Mouse (Mus musculus) forebrain, embryonic 14.5 days (tissue): ENCODE measurements at regions not wholly inside any gene's neighbourhood (a gene's known extent, or its start where the extent isn't known, plus 50 kb on each side); places are given as distances from the start of the nearest gene placed in this dataset.

Source experiments
- ATAC-seq: fragments of 200-750 bp; cut with Nextera tagmentation; 2 replicates; pipeline ENCODE4 v1.8.0; 2017; ENCODE audit warnings: mild to moderate bottlenecking, moderate library complexity
- DNase-seq: peaks from one replicate; pipeline ENCODE4 v3.0.0-alpha.2; 2015; ENCODE audit warnings: low spot score
- H3K27ac ChIP-seq: fragments of 300-500 bp; sonication (generic); 2 replicates; pipeline ENCODE4 v1.5.1; 2014; ENCODE audit warnings: low read depth, mild to moderate bottlenecking, control low read depth, low read length, moderate library complexity
- H3K27me3 ChIP-seq: fragments of 300-500 bp; sonication (generic); replicated peaks from 2 replicates; pipeline ENCODE4 v1.6.1; 2014; ENCODE audit warnings: low read length, control low read depth, mixed read lengths; ENCODE audit not compliant: control insufficient read depth, insufficient read depth
- H3K36me3 ChIP-seq: fragments of 300-500 bp; sonication (generic); 2 replicates; pipeline ENCODE4 v1.6.1; 2014; ENCODE audit warnings: low read length, control low read depth; ENCODE audit not compliant: control insufficient read depth, insufficient read depth
- H3K4me1 ChIP-seq: fragments of 300-500 bp; sonication (generic); 2 replicates; pipeline ENCODE4 v1.6.1; 2014; ENCODE audit warnings: antibody characterized with exemption, low read length, control low read depth; ENCODE audit not compliant: control insufficient read depth, insufficient read depth
- H3K4me2 ChIP-seq: fragments of 300-500 bp; sonication (generic); 2 replicates; pipeline ENCODE4 v1.6.1; 2014; ENCODE audit warnings: mild to moderate bottlenecking, control low read depth, low read length
- H3K4me3 ChIP-seq: fragments of 300-500 bp; sonication (generic); 2 replicates; pipeline ENCODE4 v1.5.1; 2014; ENCODE audit warnings: low read depth, low read length, control low read depth
- H3K9ac ChIP-seq: fragments of 300-500 bp; sonication (generic); 2 replicates; pipeline ENCODE4 v1.6.1; 2014; ENCODE audit warnings: mild to moderate bottlenecking, low read length, control low read depth, moderate library complexity
- H3K9me3 ChIP-seq: fragments of 300-500 bp; sonication (generic); replicated peaks from 2 replicates; pipeline ENCODE4 v1.6.1; 2016; ENCODE audit warnings: low read length, control low read depth, mixed read lengths; ENCODE audit not compliant: control insufficient read depth
- WGBS: fragments of 180-500 bp; shearing (Covaris S2); extraction: QIAGEN DNeasy Blood & Tissue Kit; methylation state at CpG from one replicate; pipeline ENCODE4 v1.1.7; 2014; 5-methylcytosine and 5-hydroxymethylcytosine counted together

GRCm38 (mm10) chr17:79964850-79965249, 68.9 kb upstream of the Atl2 start:
- WGBS = 82% methylated on average over 8 of the region's 8 CpGs
- Histone ChIP-seq H3K4me1 (no peaks in the 10 kb centered on the region), H3K9ac (no peak overlapping the region), H3K27ac (no peak overlapping the region), H3K9me3 (no peaks in the 10 kb centered on the region), H3K4me2 (no peak overlapping the region), H3K27me3 (no peaks in the 10 kb centered on the region), H3K4me3 (no peak overlapping the region), H3K36me3 (no peaks in the 10 kb centered on the region)
- ATAC-seq = no peak
- no peak for DNase-seq

DNA sequence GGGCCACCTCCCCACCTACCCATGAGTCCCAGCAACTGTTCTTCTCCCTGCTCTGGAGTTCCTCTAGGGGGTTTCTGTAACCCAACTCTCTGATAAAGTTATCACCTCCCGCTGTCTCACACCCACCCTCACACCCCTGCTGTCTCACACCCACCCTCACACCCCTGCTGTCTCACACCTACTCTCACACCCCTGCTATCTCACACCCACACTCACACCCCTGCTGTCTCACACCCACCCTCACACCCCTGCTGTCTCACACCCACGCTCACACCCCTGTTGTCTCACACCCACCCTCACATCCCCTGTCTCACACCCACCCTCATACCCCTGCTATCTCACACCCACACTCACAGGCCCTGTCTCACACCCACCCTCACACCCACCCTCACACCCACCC, 67.4 kb upstream of the Atl2 start:
- H3K4me1 ChIP-seq = no peaks in the 10 kb centered on the region
- no peaks in the 10 kb centered on the region for H3K9me3 ChIP-seq
- DNase-seq (no peak), ATAC-seq (no peak)
- H3K27ac ChIP-seq = no peak overlapping the region
- H3K4me3 ChIP-seq = no peak overlapping the region
- H3K36me3 ChIP-seq = no peaks in the 10 kb centered on the region
- 97% methylated on average over 2 of the region's 2 CpGs for WGBS
- no peak overlapping the region for H3K9ac ChIP-seq
- H3K27me3 ChIP-seq = no peaks in the 10 kb centered on the region
- no peak overlapping the region for H3K4me2 ChIP-seq

DNA sequence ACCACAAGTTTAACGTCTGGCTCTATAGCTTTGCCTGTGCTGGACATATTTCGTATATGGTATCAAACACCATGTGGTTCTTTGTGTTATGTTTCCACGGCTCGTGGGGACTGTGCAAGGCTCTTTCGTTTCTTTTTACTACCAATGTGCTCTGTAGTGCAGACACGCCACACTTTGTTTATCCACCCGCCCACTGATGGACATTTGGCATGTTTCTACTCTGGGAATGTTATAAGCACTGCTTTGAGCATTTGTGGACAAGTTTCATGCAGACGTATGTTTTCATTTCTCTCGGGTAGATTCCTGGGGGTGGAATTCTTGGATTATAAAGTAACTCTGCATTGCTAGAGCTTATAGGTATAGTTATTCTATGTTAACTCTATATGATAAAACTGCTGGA, 65.5 kb upstream of the Atl2 start:
- Histone ChIP-seq H3K27ac (no peak overlapping the region), H3K4me2 (no peak overlapping the region), H3K9me3 (no peaks in the 10 kb centered on the region), H3K4me3 (no peak overlapping the region), H3K4me1 (no peaks in the 10 kb centered on the region), H3K36me3 (no peaks in the 10 kb centered on the region), H3K27me3 (no peaks in the 10 kb centered on the region), H3K9ac (no peak overlapping the region)
- DNase-seq (no peak), ATAC-seq (no peak)
- 85% methylated on average over 9 of the region's 9 CpGs for WGBS

DNA sequence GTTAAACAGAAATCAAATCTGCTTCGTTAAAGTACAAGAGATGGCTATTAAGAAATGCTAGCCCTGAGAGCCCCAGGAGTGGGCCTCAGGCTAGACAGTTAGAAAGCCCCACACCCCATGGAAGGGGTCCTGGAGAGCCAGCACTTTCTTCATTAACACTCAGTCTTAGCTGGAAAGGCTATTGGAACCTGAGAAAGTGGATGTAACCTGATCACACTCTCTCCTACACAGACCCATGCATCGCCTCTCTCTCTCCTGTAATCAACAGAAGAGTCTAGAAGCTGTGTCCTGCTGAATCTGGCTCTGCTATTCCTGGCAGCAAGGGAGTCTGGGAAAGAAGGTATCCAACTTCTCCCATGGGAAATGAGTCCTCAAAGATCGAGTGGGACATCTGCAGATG, 64.8 kb upstream of the Atl2 start:
- no peak overlapping the region for H3K27ac ChIP-seq
- ATAC-seq = no peak

GRCm38 (mm10) chr17:79955267-79955666, 59.3 kb upstream of the Atl2 start:
- H3K4me2 ChIP-seq = no peak overlapping the region
- DNase-seq = no peak
- H3K4me3 ChIP-seq = no peak overlapping the region
- H3K27ac ChIP-seq = no peak overlapping the region
- H3K9ac ChIP-seq = no peak overlapping the region
- H3K36me3 ChIP-seq = no peaks in the 10 kb centered on the region
- H3K9me3 ChIP-seq = no peaks in the 10 kb centered on the region
- WGBS = 62% methylated on average over 1 of the region's 1 CpGs
- no peaks in the 10 kb centered on the region for H3K27me3 ChIP-seq
- no peak for ATAC-seq
- H3K4me1 ChIP-seq = peaks cover 4% of the 10 kb centered on the region; the same call in 1 of the 2 replicates

More for the DNA sequence above, 64.8 kb upstream of the Atl2 start:
- H3K36me3 ChIP-seq = no peaks in the 10 kb centered on the region
- H3K4me1 ChIP-seq = no peaks in the 10 kb centered on the region
- H3K9me3 ChIP-seq = no peaks in the 10 kb centered on the region
- no peak for DNase-seq
- 59% methylated on average over 3 of the region's 3 CpGs for WGBS
- no peak overlapping the region for H3K9ac ChIP-seq
- H3K27me3 ChIP-seq = no peaks in the 10 kb centered on the region
- H3K4me2 ChIP-seq = no peak overlapping the region
- H3K4me3 ChIP-seq = no peak overlapping the region

- Histone ChIP-seq H3K4me1 (peaks cover 7% of the 10 kb centered on the region; the same call in 1 of the 2 replicates), H3K27ac (no peak overlapping the region), H3K36me3 (no peaks in the 10 kb centered on the region), H3K4me2 (no peak overlapping the region), H3K4me3 (no peak overlapping the region), H3K9ac (no peak overlapping the region), H3K9me3 (no peaks in the 10 kb centered on the region), H3K27me3 (no peaks in the 10 kb centered on the region)
- ATAC-seq (peak; percentile 38; the same call in 1 of the 2 replicates), DNase-seq (peak; percentile 54)
- 60% methylated on average over 6 of the region's 6 CpGs for WGBS
Measured at GRCm38 (mm10) chr17:79954624-79955244, 58.8 kb upstream of the Atl2 start.

DNA sequence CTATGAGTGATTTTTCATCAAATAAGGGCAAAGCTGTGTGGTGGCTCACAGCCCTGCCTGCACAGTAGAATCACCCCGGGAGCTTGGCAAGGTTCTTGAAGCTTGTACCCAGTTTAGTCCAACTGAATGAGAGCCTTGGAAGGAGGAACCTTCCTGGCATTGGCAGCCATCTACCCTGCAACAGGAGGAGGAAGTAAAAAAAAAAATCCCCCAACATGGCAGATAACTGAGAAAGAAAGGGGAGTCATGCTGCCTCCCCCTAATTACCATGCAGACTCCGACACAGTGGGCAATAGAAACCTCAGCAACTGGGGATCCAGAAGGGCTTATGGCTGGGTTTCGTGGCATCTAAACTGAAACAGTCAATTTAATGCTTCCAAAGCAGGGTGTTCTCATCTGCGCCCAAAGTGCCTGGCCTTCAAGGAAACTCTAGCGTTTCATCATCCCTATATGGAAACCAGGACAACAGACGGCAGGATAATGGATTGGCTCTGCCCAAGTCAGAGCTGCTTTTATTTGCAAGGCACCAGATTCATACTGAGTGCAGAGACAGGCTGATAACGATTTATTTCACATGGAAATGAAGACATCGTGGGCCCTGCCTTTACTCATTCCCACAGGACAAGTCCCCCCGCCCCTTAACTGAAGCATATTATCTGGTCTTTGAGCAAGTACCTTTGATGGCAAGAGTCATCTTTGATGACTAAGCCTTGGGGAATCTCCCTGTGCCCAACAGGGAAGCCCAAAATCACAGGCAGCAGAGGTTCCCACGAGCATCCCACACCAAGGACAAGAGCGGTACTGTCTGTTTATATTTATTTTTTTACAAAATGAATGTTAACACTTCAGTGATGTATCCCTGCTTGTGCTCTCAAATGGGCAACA, 52.9 kb upstream of the Atl2 start:
- Histone ChIP-seq H3K27me3 (no peaks in the 10 kb centered on the region), H3K4me2 (0 out of 2 replicates have a peak overlapping the region, but pooled peaks have one; percentile 3), H3K9me3 (no peaks in the 10 kb centered on the region), H3K4me1 (peaks cover 18% of the 10 kb centered on the region), H3K27ac (peak overlapping the region; percentile 72), H3K36me3 (no peaks in the 10 kb centered on the region), H3K9ac (no peak overlapping the region), H3K4me3 (no peak overlapping the region)
- peak; percentile 47; the same call in 1 of the 2 replicates for ATAC-seq
- WGBS = 48% methylated on average over 11 of the region's 11 CpGs
- peak; percentile 74 for DNase-seq
